Mouse (Mus musculus) ES-E14 (cell line): ENCODE results near the gene Trabd.

Experiments used
- CHD2 ChIP-seq: IDR thresholded peaks from 2 replicates; pipeline ENCODE4 v1.6.1; 2014; ENCODE audit warnings: mild to moderate bottlenecking, low read depth, low read length, inconsistent platforms
- MAFK ChIP-seq: IDR thresholded peaks from 2 replicates; pipeline ENCODE4 v1.6.1; 2014; ENCODE audit warnings: mild to moderate bottlenecking, low read depth, low read length, inconsistent platforms; ENCODE audit not compliant: insufficient read depth
- ZNF384 ChIP-seq: IDR thresholded peaks from 2 replicates; pipeline ENCODE4 v1.6.1; 2012; ENCODE audit warnings: low read depth, low read length, inconsistent platforms

- no peak for TF ChIP-seq ZNF384
- TF ChIP-seq MAFK, result no peak
- no peak for TF ChIP-seq CHD2
These were observed 23.7 kb downstream of the Trabd start for GRCm38 (mm10) chr15:89098616-89099015.
